Mouse (Mus musculus): ENCODE measurements around the gene Slc22a17. TPM values are rescaled to one million over a fixed set of nuclear protein-coding genes. Genes with fewer than 3 reads are reported as not detected.

Gene Slc22a17
- total RNA-seq, 2 experiments from 2014 or later: 618 to 651 TPM

GRCm38 (mm10) chr14:54868026-54868425 lies 44.9 kb downstream of the Slc22a17 start:
- intact Hi-C loops (cut with DNase I): no loop called here
- DNase-seq (ENCODE audit: low spot score in 2 of 2): no peak

- no peak for DNase-seq (ENCODE audit: low spot score in 2 of 2)
- intact Hi-C loops (cut with DNase I): no loop called here
Observed at GRCm38 (mm10) chr14:54866936-54867335, 46.0 kb downstream of the Slc22a17 start.

DNA sequence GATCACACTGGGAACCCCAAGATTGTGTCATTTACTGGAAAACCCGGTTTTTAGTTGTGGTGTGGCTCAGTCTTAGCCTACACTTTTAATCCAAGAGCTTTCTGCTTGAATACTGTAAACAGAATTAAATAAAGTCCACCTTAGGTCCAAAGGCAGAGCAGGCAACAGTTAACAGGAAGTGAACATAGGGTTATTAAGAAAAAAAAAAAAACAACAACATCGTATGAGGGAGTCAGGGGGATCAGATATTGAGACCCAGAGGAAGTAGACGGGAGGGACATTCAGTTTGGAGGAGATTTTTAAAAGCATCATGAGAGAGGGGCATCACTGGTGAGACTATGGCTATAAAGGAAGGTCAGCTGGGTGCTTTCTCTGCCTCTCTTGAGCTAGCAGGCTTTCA lies 46.7 kb downstream of the Slc22a17 start:
- DNase-seq (ENCODE audit: low spot score in 2 of 2): no peak
- intact Hi-C loops (cut with DNase I): no loop called here

- DNase-seq (ENCODE audit: low spot score in 2 of 2): no peak
- intact Hi-C loops (cut with DNase I): no loop called here
Observed at GRCm38 (mm10) chr14:54865626-54866025, 47.3 kb downstream of the Slc22a17 start.

- intact Hi-C loops (cut with DNase I): no loop called here
- DNase-seq (ENCODE audit: low spot score in 2 of 2): no peak
Observed at GRCm38 (mm10) chr14:54864313-54865036, 48.5 kb downstream of the Slc22a17 start.

- DNase-seq (ENCODE audit: low spot score in 2 of 2): peak; percentile 93 to 94
Observed at GRCm38 (mm10) chr14:54863501-54864312, 49.2 kb downstream of the Slc22a17 start.

DNA sequence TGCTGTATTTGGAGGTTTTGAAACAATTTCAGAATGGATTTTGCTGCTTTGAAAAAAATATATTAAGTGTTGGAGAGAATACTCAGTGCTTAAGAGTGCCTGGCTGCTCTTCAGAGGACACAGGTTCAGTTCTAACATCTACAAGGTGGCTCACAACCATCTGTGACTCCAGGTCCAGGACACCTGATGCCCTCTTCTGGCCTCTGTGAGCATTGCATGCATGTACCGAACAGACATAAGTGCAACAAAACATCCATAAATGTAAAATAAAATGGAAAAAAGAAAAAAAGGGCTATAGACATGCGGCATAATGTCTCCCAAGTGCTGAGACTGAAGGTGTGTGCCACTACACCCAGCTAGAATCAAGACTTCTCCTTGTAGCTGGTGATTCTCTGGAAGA lies 52.4 kb downstream of the Slc22a17 start:
- peak; percentile 40 to 56 for DNase-seq (ENCODE audit: low spot score in 2 of 2)
- intact Hi-C loops (cut with DNase I): loop anchor here (1.0 kb wide), 1 partner anchor 146 kb away; no protein-coding TSS in a partner anchor

More at GRCm38 (mm10) chr14:54863501-54864312, 49.2 kb downstream of the Slc22a17 start:
- intact Hi-C loops (cut with DNase I): no loop called here

GRCm38 (mm10) chr14:54857891-54858290 lies 55.0 kb downstream of the Slc22a17 start:
- no peak for DNase-seq (ENCODE audit: low spot score in 2 of 2)
- intact Hi-C loops (cut with DNase I): no loop called here

DNA sequence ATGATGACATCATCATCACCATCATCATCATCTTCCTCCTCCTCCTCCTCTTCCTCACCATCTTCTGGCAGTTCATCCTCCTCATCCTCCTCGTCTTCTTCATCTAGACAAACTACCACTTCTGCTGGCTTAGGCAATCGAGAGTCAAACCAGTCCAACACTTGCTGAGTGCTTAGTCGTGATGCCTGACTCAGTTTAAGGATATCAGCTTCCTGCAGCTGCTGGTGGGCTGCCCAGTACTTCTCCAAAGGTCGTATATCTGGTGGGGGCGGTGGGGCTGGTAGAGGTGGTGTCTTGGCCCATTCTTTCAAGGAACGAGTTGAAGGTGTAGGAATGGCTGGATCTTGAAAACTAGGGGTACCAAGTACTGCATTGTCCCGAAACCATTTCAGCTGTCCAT lies 56.2 kb downstream of the Slc22a17 start:
- no peak for DNase-seq (ENCODE audit: low spot score in 2 of 2)
- intact Hi-C loops (cut with DNase I): no loop called here

Small RNAs within 50 kb of the gene (microRNA-seq; reads per million reads assigned to microRNA genes)
- gene Mir208a: 8.6 reads per million, percentile 27 among the genes with 10 or more reads in this experiment

Other genes starting within 250 kb of the Slc22a17 start
- gene 1700123O20Rik, start 226.9 kb downstream of the Slc22a17 start, total RNA-seq (2021): 10 to 100 TPM; 22.6 to 23.1 TPM
- 100 to 1,000 TPM; 126 to 237 TPM for gene Acin1, start 226.2 kb downstream of the Slc22a17 start, total RNA-seq (2021)
- not detected for gene Gm29776, start 214.3 kb downstream of the Slc22a17 start, total RNA-seq (2021)
- gene Cebpe, start 201.0 kb downstream of the Slc22a17 start, total RNA-seq (2021): not detected
- 10 to 100 TPM; 54.7 to 64.8 TPM for gene Slc7a8, start 131.2 kb downstream of the Slc22a17 start, total RNA-seq (2021)
- not detected for gene Rnf212b, start 99.0 kb downstream of the Slc22a17 start, total RNA-seq (2021)
- gene Homez, start 42.2 kb downstream of the Slc22a17 start, total RNA-seq (2021): 10 to 100 TPM; 15.9 to 22.1 TPM
- 10 to 100 TPM; 15.2 to 17.2 TPM for gene Ppp1r3e, start 35.6 kb downstream of the Slc22a17 start, total RNA-seq (2021)
- 100 to 1,000 TPM; 131 to 145 TPM for gene Bcl2l2, start 29.8 kb downstream of the Slc22a17 start, total RNA-seq (2021)
- not detected for gene Gm20521, start 29.7 kb downstream of the Slc22a17 start, total RNA-seq (2021)
- gene Pabpn1, start 20.6 kb downstream of the Slc22a17 start, total RNA-seq (2021): 100 to 1,000 TPM; 194 to 280 TPM
- 1 to 10 TPM; 7.1 to 7.3 TPM for gene Efs, start 13.0 kb upstream of the Slc22a17 start, total RNA-seq (2021)
- not detected for gene Il25, start 19.6 kb upstream of the Slc22a17 start, total RNA-seq (2021)
- 10 to 100 TPM; 56.6 to 59.4 TPM for gene Cmtm5, start 23.1 kb upstream of the Slc22a17 start, total RNA-seq (2021)
- gene Myh6, start 53.8 kb upstream of the Slc22a17 start, total RNA-seq (2021): 1 to 10 TPM; 4.2 to 5.2 TPM
- gene Gm17428, start 63.8 kb upstream of the Slc22a17 start, total RNA-seq (2021): not detected
- gene Myh7, start 81.5 kb upstream of the Slc22a17 start, total RNA-seq (2021): 10 to 100 TPM; 20.1 to 22.2 TPM
- 10 to 100 TPM; 23.5 to 30.8 TPM for gene Ngdn, start 102.3 kb upstream of the Slc22a17 start, total RNA-seq (2021)
- 10 to 100 TPM; 31.0 to 52.3 TPM for gene Zfhx2, start 179.2 kb upstream of the Slc22a17 start, total RNA-seq (2021)
- gene Thtpa, start 181.7 kb upstream of the Slc22a17 start, total RNA-seq (2021): 10 to 100 TPM; 24.3 to 29.5 TPM
- gene Ap1g2, start 193.5 kb upstream of the Slc22a17 start, total RNA-seq (2021): 10 to 100 TPM in 1 of 2 experiments, 1 to 10 TPM in 1; 6.3 to 20.1 TPM
- gene Jph4, start 203.8 kb upstream of the Slc22a17 start, total RNA-seq (2021): 100 to 1,000 TPM; 312 to 354 TPM